Mouse (Mus musculus) midbrain, embryonic 14.5 days (tissue): ENCODE measurements around the gene Strn. TPM values are rescaled to one million over a fixed set of nuclear protein-coding genes. Genes with fewer than 3 reads are reported as not detected.

Experiments
- ATAC-seq: fragments of 200-750 bp; cut with Nextera tagmentation; 2 replicates; pipeline ENCODE4 v1.8.0; 2017; ENCODE audit warnings: moderate number of reproducible peaks, moderate library complexity; ENCODE audit not compliant: low FRiP score, low TSS enrichment
- DNase-seq: peaks from one replicate; pipeline ENCODE4 v3.0.0-alpha.2; 2015
- H3K27ac ChIP-seq: fragments of 300-500 bp; sonication (generic); replicated peaks from 2 replicates; pipeline ENCODE4 v1.5.1; 2014; ENCODE audit warnings: mild to moderate bottlenecking, low read depth, low read length, moderate library complexity
- H3K27me3 ChIP-seq: fragments of 300-500 bp; sonication (generic); 2 replicates; pipeline ENCODE4 v1.6.1; 2014; ENCODE audit warnings: low read length, control low read depth, mixed read lengths; ENCODE audit not compliant: control insufficient read depth, insufficient read depth
- H3K36me3 ChIP-seq: fragments of 300-500 bp; sonication (generic); 2 replicates; pipeline ENCODE4 v1.6.1; 2014; ENCODE audit warnings: low read length, control low read depth; ENCODE audit not compliant: control insufficient read depth, insufficient read depth
- H3K4me1 ChIP-seq: fragments of 300-500 bp; sonication (generic); 2 replicates; pipeline ENCODE4 v1.6.1; 2014; ENCODE audit warnings: mild to moderate bottlenecking, antibody characterized with exemption, low read length, control low read depth; ENCODE audit not compliant: control insufficient read depth, insufficient read depth
- H3K4me2 ChIP-seq: fragments of 300-500 bp; sonication (generic); 2 replicates; pipeline ENCODE4 v1.6.1; 2014; ENCODE audit warnings: mild to moderate bottlenecking, low read length, moderate library complexity
- H3K4me3 ChIP-seq: fragments of 300-500 bp; sonication (generic); replicated peaks from 2 replicates; pipeline ENCODE4 v1.5.1; 2014; ENCODE audit warnings: low read depth, low read length
- H3K9ac ChIP-seq: fragments of 300-500 bp; sonication (generic); replicated peaks from 2 replicates; pipeline ENCODE4 v1.6.1; 2014; ENCODE audit warnings: mild to moderate bottlenecking, low read length, moderate library complexity
- H3K9me3 ChIP-seq: fragments of 300-500 bp; sonication (generic); 2 replicates; pipeline ENCODE4 v1.6.1; 2016; ENCODE audit warnings: low read length, control low read depth, mixed read lengths; ENCODE audit not compliant: control insufficient read depth
- WGBS: fragments of 180-500 bp; shearing (Covaris S2); extraction: QIAGEN DNeasy Blood & Tissue Kit; methylation state at CpG from one replicate; pipeline ENCODE4 v1.1.7; 2014; 5-methylcytosine and 5-hydroxymethylcytosine counted together
- polyA plus RNA-seq: library from polyadenylated mRNA; unstranded; fragments of >200 nt; fragmentation: Nextera tagmentation; extraction: Ambion mirVana; gene quantifications from 2 replicates; pipeline ENCODE4 v1.2.1, GENCODE M21; 2014

Gene Strn
- polyA plus RNA-seq, 1 experiment from 2014 or later = 8.2 TPM

GRCm38 (mm10) chr17:78732056-78732455, 4.9 kb downstream of the Strn start:
- peaks cover 18% of the 10 kb centered on the region for H3K4me1 ChIP-seq
- DNase-seq (no peak), ATAC-seq (no peak)
- H3K27me3 ChIP-seq = no peaks in the 10 kb centered on the region
- WGBS = 50% methylated on average over 1 of the region's 1 CpGs
- no peaks in the 10 kb centered on the region for H3K9me3 ChIP-seq
- H3K4me3 ChIP-seq = no peak overlapping the region
- H3K36me3 ChIP-seq = no peaks in the 10 kb centered on the region
- no peak overlapping the region for H3K4me2 ChIP-seq
- no peak overlapping the region for H3K27ac ChIP-seq
- H3K9ac ChIP-seq = no peak overlapping the region

GRCm38 (mm10) chr17:78726746-78727449, 10.1 kb downstream of the Strn start:
- whole genome bisulfite sequencing = 76% methylated on average over 14 of the region's 14 CpGs
- no peak for DNase-seq
- H3K27me3 ChIP-seq = no peaks in the 10 kb centered on the region
- H3K4me1 ChIP-seq = no peaks in the 10 kb centered on the region; the same call in 1 of the 2 replicates
- H3K27ac ChIP-seq = no peak overlapping the region
- H3K36me3 ChIP-seq = no peaks in the 10 kb centered on the region
- H3K4me3 ChIP-seq = no peak overlapping the region
- ATAC-seq = no peak
- no peak overlapping the region for H3K9ac ChIP-seq
- no peak overlapping the region for H3K4me2 ChIP-seq
- no peaks in the 10 kb centered on the region for H3K9me3 ChIP-seq

DNA sequence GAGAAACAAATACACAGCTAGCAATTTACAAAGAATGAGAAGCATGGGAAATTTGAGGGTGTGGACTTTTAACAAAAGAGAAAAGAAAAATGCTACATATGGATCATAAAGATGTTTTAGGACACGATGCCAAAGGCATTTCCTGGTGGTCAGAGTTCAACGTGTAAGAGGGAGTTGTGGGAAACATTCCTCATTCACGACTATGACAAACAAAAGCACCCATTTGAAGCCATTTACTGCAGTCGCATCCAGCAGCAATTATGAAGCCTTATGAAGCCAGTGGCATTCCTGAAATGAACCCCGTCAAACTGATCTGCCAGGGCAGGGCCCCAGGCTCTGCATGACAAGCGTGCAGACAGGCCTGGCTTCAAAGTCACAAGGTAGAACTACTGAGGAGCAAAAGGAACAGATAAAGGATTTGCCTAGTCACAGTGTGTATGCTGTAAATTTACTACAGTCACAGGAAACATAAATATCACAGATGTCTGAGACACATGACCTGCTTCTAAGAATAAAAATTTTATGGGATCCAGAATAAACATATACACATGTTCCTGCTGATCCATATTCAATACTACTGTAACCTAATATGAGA, 12.4 kb downstream of the Strn start:
- H3K9ac ChIP-seq = no peak overlapping the region
- H3K9me3 ChIP-seq = no peaks in the 10 kb centered on the region
- no peak for DNase-seq
- no peak overlapping the region for H3K4me2 ChIP-seq
- no peak overlapping the region for H3K4me3 ChIP-seq
- no peaks in the 10 kb centered on the region for H3K4me1 ChIP-seq
- no peak for ATAC-seq
- no peaks in the 10 kb centered on the region for H3K36me3 ChIP-seq
- no peaks in the 10 kb centered on the region for H3K27me3 ChIP-seq
- 85% methylated on average over 6 of the region's 6 CpGs for WGBS
- no peak overlapping the region for H3K27ac ChIP-seq

- ATAC-seq = no peak
- Histone ChIP-seq H3K4me2 (no peak overlapping the region), H3K9me3 (0 out of 2 replicates have a peak, but pooled peaks cover 2% of the 10 kb centered on the region), H3K9ac (no peak overlapping the region), H3K4me1 (no peaks in the 10 kb centered on the region), H3K27ac (no peak overlapping the region), H3K4me3 (no peak overlapping the region), H3K36me3 (peaks cover 10% of the 10 kb centered on the region; the same call in 1 of the 2 replicates), H3K27me3 (no peaks in the 10 kb centered on the region)
- WGBS = 96% methylated on average over 7 of the region's 7 CpGs
- DNase-seq = no peak
Measured at GRCm38 (mm10) chr17:78721690-78722089, 15.3 kb downstream of the Strn start.

- H3K9me3 ChIP-seq = 0 out of 2 replicates have a peak, but pooled peaks cover 2% of the 10 kb centered on the region
- WGBS = 96% methylated on average over 13 of the region's 13 CpGs
Measured at GRCm38 (mm10) chr17:78719086-78719485, 17.9 kb downstream of the Strn start.

DNA sequence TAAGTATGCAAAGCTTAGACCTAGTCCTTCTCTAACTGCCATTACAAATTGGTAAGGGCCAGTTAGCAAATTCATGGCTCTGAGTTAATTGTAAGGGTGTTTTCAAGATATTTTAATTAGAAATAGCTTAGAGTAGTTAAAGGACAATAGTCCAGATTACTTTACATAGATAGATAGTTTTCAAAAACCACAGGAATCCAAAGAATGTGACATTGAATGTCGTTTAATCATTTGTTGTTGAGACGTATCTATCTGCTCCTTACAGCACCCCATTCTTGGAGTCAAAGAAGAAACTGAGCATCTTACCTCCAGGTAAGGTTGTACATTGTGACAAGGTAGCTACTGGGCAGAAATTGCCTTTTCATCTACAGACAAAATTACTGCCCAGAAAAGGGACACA, 26.7 kb downstream of the Strn start:
- no peak overlapping the region for H3K4me2 ChIP-seq
- H3K4me3 ChIP-seq = no peak overlapping the region
- no peak overlapping the region for H3K9ac ChIP-seq
- H3K27ac ChIP-seq = no peak overlapping the region
- 85% methylated on average over 2 of the region's 2 CpGs for WGBS
- no peaks in the 10 kb centered on the region for H3K36me3 ChIP-seq
- no peak for DNase-seq
- no peaks in the 10 kb centered on the region for H3K4me1 ChIP-seq
- H3K9me3 ChIP-seq = no peaks in the 10 kb centered on the region
- no peak for ATAC-seq
- no peaks in the 10 kb centered on the region for H3K27me3 ChIP-seq

More at GRCm38 (mm10) chr17:78719086-78719485, 17.9 kb downstream of the Strn start:
- Histone ChIP-seq H3K36me3 (peaks cover 10% of the 10 kb centered on the region; the same call in 1 of the 2 replicates), H3K27me3 (no peaks in the 10 kb centered on the region), H3K4me1 (no peaks in the 10 kb centered on the region), H3K4me2 (no peak overlapping the region), H3K9ac (no peak overlapping the region), H3K4me3 (no peak overlapping the region), H3K27ac (no peak overlapping the region)
- DNase-seq (no peak), ATAC-seq (no peak)

DNA sequence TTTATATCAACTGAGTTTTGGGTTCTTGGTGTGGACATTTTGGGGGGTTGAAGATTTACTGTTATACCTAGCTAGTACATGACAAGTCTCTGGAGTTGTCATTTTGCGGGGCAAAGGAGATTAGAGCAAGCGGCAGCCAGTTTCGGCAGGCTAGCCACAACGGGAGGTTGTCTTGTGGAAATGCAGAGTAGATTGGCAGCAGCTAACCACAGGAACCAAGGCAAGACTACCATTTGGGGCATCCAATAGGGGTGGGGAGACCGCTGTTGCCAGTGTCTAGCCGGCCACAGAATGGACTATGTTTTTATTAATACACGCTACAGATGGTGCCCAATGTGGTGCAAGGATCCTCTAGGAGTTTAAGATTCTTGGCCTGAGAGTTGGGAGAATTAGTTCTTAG, 28.6 kb downstream of the Strn start:
- ATAC-seq (no peak), DNase-seq (no peak)
- 90% methylated on average over 7 of the region's 7 CpGs for WGBS
- Histone ChIP-seq H3K4me3 (no peak overlapping the region), H3K27me3 (no peaks in the 10 kb centered on the region), H3K9ac (no peak overlapping the region), H3K4me2 (no peak overlapping the region), H3K27ac (no peak overlapping the region), H3K9me3 (no peaks in the 10 kb centered on the region), H3K4me1 (no peaks in the 10 kb centered on the region), H3K36me3 (no peaks in the 10 kb centered on the region)

DNA sequence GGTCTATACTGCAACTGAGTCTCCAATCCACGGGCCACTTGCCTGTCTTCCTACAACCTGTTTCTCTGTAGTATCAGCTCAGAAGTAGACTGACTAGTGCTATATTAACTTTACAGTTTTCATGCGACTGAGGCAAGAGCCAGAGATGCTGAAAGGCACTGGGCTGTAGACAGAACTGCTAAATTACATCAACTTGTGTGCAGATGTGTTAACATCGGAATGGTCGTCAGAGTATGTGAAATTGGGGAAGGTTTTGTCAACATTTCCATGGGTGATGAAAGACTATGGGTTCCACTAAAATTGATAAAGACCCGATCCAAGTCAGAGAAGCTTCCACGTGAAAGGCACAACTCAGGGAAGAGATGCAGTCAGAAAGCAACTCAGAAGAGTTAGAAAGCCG, 34.0 kb downstream of the Strn start:
- Histone ChIP-seq H3K9ac (no peak overlapping the region), H3K27me3 (no peaks in the 10 kb centered on the region), H3K27ac (no peak overlapping the region), H3K4me3 (no peak overlapping the region), H3K36me3 (no peaks in the 10 kb centered on the region), H3K4me1 (no peaks in the 10 kb centered on the region), H3K4me2 (no peak overlapping the region), H3K9me3 (no peaks in the 10 kb centered on the region)
- 94% methylated on average over 7 of the region's 7 CpGs for WGBS
- ATAC-seq (no peak), DNase-seq (no peak)

GRCm38 (mm10) chr17:78698965-78699364, 38.0 kb downstream of the Strn start:
- 95% methylated on average over 1 of the region's 1 CpGs for WGBS
- no peak overlapping the region for H3K9ac ChIP-seq
- no peaks in the 10 kb centered on the region for H3K27me3 ChIP-seq
- no peak for ATAC-seq
- no peaks in the 10 kb centered on the region for H3K4me1 ChIP-seq
- DNase-seq = no peak
- H3K27ac ChIP-seq = no peak overlapping the region
- H3K9me3 ChIP-seq = no peaks in the 10 kb centered on the region
- no peak overlapping the region for H3K4me2 ChIP-seq
- no peak overlapping the region for H3K4me3 ChIP-seq
- no peaks in the 10 kb centered on the region for H3K36me3 ChIP-seq
